Mouse (Mus musculus) hindbrain, embryonic 11.5 days (tissue): ENCODE measurements around the gene Gm5294. TPM values are rescaled to one million over a fixed set of nuclear protein-coding genes. Genes with fewer than 3 reads are reported as not detected.
A peak's percentile ranks its signal among the peaks of the same experiment; 100 is the strongest.

Experiments
- ATAC-seq: fragments of 200-750 bp; cut with Nextera tagmentation; 2 replicates; pipeline ENCODE4 v1.8.0; 2017; ENCODE audit warnings: mild to moderate bottlenecking, moderate TSS enrichment, moderate library complexity; ENCODE audit not compliant: low FRiP score
- DNase-seq: peaks from one replicate; pipeline ENCODE4 v3.0.0-alpha.2; 2015; ENCODE audit warnings: low spot score
- H3K27ac ChIP-seq: fragments of 300-500 bp; sonication (generic); 2 replicates; pipeline ENCODE4 v1.5.1; 2014; ENCODE audit warnings: mild to moderate bottlenecking, low read depth, low read length
- H3K27me3 ChIP-seq: fragments of 300-500 bp; sonication (generic); 2 replicates; pipeline ENCODE4 v1.6.1; 2014; ENCODE audit warnings: mild to moderate bottlenecking, low read length, moderate library complexity, mixed read lengths; ENCODE audit not compliant: control insufficient read depth, insufficient read depth
- H3K36me3 ChIP-seq: fragments of 300-500 bp; sonication (generic); 2 replicates; pipeline ENCODE4 v1.6.1; 2014; ENCODE audit warnings: mild to moderate bottlenecking, low read length, moderate library complexity, mixed read lengths; ENCODE audit not compliant: control insufficient read depth, insufficient read depth
- H3K4me1 ChIP-seq: fragments of 300-500 bp; sonication (generic); replicated peaks from 2 replicates; pipeline ENCODE4 v1.6.1; 2014; ENCODE audit warnings: low read length, mixed read lengths; ENCODE audit not compliant: control insufficient read depth, insufficient read depth
- H3K4me2 ChIP-seq: fragments of 300-500 bp; sonication (generic); replicated peaks from 2 replicates; pipeline ENCODE4 v1.6.1; 2014; ENCODE audit warnings: mild to moderate bottlenecking, low read depth, low read length
- H3K4me3 ChIP-seq: fragments of 300-500 bp; sonication (generic); 2 replicates; pipeline ENCODE4 v1.5.1; 2014; ENCODE audit warnings: low read depth, low read length
- H3K9ac ChIP-seq: fragments of 300-500 bp; sonication (generic); 2 replicates; pipeline ENCODE4 v1.6.1; 2014; ENCODE audit warnings: low read depth, low read length
- H3K9me3 ChIP-seq: fragments of 300-500 bp; sonication (generic); 2 replicates; pipeline ENCODE4 v1.6.1; 2016; ENCODE audit warnings: low read length; ENCODE audit not compliant: control insufficient read depth
- WGBS: fragments of 180-500 bp; shearing (Covaris S2); extraction: QIAGEN DNeasy Blood & Tissue Kit; methylation state at CpG from one replicate; pipeline ENCODE4 v1.1.7; 2014; 5-methylcytosine and 5-hydroxymethylcytosine counted together
- polyA plus RNA-seq: library from polyadenylated mRNA; unstranded; fragments of >200 nt; fragmentation: Nextera tagmentation; extraction: Ambion mirVana; gene quantifications from 2 replicates; pipeline ENCODE4 v1.2.1, GENCODE M21; 2014

The Gm5294 gene
- polyA plus RNA-seq, 1 experiment from 2014 or later: not detected

DNA sequence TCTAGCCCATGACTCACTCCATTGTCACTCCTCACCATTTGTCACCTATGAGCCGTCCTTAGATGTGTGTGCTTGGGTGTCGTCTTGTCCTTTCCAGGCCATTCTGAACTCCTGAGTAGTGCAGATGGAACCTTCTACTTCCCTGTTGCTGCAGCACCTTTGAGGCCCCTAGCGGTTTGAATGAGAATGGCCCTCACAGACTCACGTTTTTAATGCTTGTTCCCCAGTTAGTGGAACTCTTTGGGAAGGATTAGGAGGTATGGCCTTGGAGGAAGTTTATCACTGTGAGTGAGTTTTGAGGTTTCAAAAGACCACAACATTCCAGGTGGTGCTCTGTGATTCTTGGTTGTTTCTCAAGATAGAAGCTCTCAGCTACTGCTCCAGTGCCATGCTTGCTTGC, 32.3 kb downstream of the Gm5294 start:
- 71% methylated on average over 4 of the region's 4 CpGs for WGBS
- Histone ChIP-seq H3K36me3 (no peaks in the 10 kb centered on the region), H3K9ac (no peak overlapping the region), H3K4me3 (no peak overlapping the region), H3K4me1 (no peaks in the 10 kb centered on the region; the same call in 1 of the 2 replicates), H3K4me2 (no peak overlapping the region), H3K9me3 (no peaks in the 10 kb centered on the region), H3K27me3 (no peaks in the 10 kb centered on the region), H3K27ac (no peak overlapping the region)
- DNase-seq (no peak), ATAC-seq (no peak)

- no peak overlapping the region for H3K27ac ChIP-seq
- no peaks in the 10 kb centered on the region for H3K9me3 ChIP-seq
- ATAC-seq (no peak), DNase-seq (no peak)
- no peak overlapping the region for H3K4me2 ChIP-seq
- no peaks in the 10 kb centered on the region for H3K4me1 ChIP-seq
- whole genome bisulfite sequencing: 78% methylated on average over 2 of the region's 2 CpGs
- no peaks in the 10 kb centered on the region for H3K27me3 ChIP-seq
- H3K36me3 ChIP-seq: no peaks in the 10 kb centered on the region
- H3K4me3 ChIP-seq: no peak overlapping the region
- H3K9ac ChIP-seq: no peak overlapping the region
Measured at GRCm38 (mm10) chr5:138853349-138853748, 33.5 kb downstream of the Gm5294 start.

GRCm38 (mm10) chr5:138857010-138857617, 37.2 kb downstream of the Gm5294 start:
- H3K27ac ChIP-seq: no peak overlapping the region
- no peak overlapping the region for H3K4me3 ChIP-seq
- no peaks in the 10 kb centered on the region for H3K4me1 ChIP-seq
- no peaks in the 10 kb centered on the region for H3K27me3 ChIP-seq
- H3K36me3 ChIP-seq: no peaks in the 10 kb centered on the region
- H3K4me2 ChIP-seq: no peak overlapping the region
- 33% methylated on average over 9 of the region's 9 CpGs for WGBS
- no peak overlapping the region for H3K9ac ChIP-seq
- peak; percentile 79 for DNase-seq
- no peaks in the 10 kb centered on the region for H3K9me3 ChIP-seq
- no peak for ATAC-seq

GRCm38 (mm10) chr5:138857811-138858251, 38.0 kb downstream of the Gm5294 start:
- no peak overlapping the region for H3K27ac ChIP-seq
- H3K36me3 ChIP-seq: no peaks in the 10 kb centered on the region
- H3K4me1 ChIP-seq: no peaks in the 10 kb centered on the region
- DNase-seq: no peak
- H3K9ac ChIP-seq: no peak overlapping the region
- no peak for ATAC-seq
- no peak overlapping the region for H3K4me2 ChIP-seq
- no peak overlapping the region for H3K4me3 ChIP-seq
- no peaks in the 10 kb centered on the region for H3K27me3 ChIP-seq
- H3K9me3 ChIP-seq: no peaks in the 10 kb centered on the region
- 72% methylated on average over 13 of the region's 13 CpGs for WGBS

DNA sequence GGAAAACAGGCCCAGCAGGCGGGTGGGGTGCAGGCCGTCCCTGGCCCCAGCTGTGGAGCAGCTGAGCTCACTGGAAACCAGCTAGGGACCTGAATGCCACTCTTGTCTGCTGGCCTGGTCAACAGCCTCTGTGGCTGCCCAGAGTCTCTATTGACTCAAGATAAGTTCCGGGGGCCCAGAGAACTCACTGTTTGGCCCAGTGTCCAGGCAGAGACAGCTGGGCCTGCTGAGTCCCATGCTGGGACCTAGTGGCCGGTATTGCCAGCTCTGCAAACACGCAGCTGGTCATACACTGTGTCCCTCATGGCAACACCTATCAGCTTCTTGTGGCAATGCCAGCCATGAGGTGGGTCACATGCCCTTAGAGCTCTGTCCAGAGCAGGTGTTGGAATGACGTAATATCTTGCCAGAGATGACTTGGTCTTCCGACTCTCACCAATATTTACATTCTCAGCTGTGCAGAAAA, 43.8 kb downstream of the Gm5294 start:
- Histone ChIP-seq H3K36me3 (no peaks in the 10 kb centered on the region), H3K4me3 (no peak overlapping the region), H3K4me2 (no peak overlapping the region), H3K9me3 (no peaks in the 10 kb centered on the region), H3K9ac (no peak overlapping the region), H3K27ac (no peak overlapping the region), H3K4me1 (no peaks in the 10 kb centered on the region), H3K27me3 (no peaks in the 10 kb centered on the region)
- WGBS: 85% methylated on average over 7 of the region's 7 CpGs
- DNase-seq (no peak), ATAC-seq (no peak)

DNA sequence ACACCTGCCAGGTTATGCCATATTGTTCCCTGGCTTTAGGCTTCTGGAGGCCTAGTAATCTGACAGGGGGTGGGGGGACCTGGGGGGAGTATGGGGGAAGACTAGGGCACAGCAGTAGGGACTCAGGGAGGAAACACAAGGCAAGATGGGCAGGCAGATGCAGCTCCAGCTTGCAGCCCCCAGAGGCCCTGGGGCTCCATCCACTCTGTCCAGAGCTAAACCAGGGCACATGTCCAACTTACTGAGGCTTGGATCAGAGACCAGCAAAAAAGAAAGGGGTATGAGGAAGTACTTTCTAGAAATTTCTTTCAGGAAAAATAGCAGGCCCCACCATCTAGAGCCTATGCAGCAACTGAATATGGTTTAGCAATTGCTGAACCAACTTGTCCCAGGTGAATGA, 44.3 kb downstream of the Gm5294 start:
- no peak for ATAC-seq
- Histone ChIP-seq H3K27me3 (no peaks in the 10 kb centered on the region), H3K27ac (no peak overlapping the region), H3K9me3 (no peaks in the 10 kb centered on the region), H3K9ac (no peak overlapping the region), H3K4me2 (no peak overlapping the region), H3K4me3 (no peak overlapping the region), H3K4me1 (no peaks in the 10 kb centered on the region), H3K36me3 (no peaks in the 10 kb centered on the region)
- DNase-seq: no peak

GRCm38 (mm10) chr5:138864880-138865279, 45.0 kb downstream of the Gm5294 start:
- ATAC-seq (no peak), DNase-seq (no peak)
- Histone ChIP-seq H3K9me3 (no peaks in the 10 kb centered on the region), H3K9ac (no peak overlapping the region), H3K27me3 (no peaks in the 10 kb centered on the region), H3K4me2 (no peak overlapping the region), H3K4me3 (no peak overlapping the region), H3K4me1 (no peaks in the 10 kb centered on the region), H3K27ac (no peak overlapping the region), H3K36me3 (no peaks in the 10 kb centered on the region)
- 44% methylated on average over 7 of the region's 7 CpGs for WGBS

DNA sequence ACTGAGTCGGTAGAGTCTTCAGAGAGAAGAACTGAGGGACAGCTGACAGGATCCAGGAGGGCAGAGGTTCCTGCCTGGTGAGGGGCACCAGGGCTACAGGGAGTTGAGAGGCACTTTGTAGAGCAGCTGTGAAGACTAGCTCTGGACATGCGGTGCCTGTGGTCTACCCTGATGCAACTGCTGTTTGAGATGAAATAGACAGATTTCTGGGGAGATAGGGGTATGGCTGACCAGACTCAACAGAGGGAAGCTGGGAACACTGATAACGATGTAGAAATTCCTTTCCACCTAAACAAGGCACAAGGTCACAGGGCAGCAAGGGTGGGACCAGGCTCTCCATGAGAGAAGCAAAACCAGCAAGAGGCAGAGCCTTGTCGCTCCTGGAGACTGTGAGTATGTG, 45.8 kb downstream of the Gm5294 start:
- no peak overlapping the region for H3K9ac ChIP-seq
- no peaks in the 10 kb centered on the region for H3K9me3 ChIP-seq
- H3K27me3 ChIP-seq: no peaks in the 10 kb centered on the region
- no peak overlapping the region for H3K4me2 ChIP-seq
- 75% methylated on average over 4 of the region's 4 CpGs for WGBS
- no peaks in the 10 kb centered on the region for H3K36me3 ChIP-seq
- DNase-seq (no peak), ATAC-seq (no peak)
- H3K27ac ChIP-seq: no peak overlapping the region
- no peaks in the 10 kb centered on the region for H3K4me1 ChIP-seq
- H3K4me3 ChIP-seq: no peak overlapping the region
